Mouse (Mus musculus): Measurements from ENCODE around the gene Cfap43. TPM values are rescaled to one million over a fixed set of nuclear protein-coding genes. Genes with fewer than 3 reads are reported as not detected.

Gene Cfap43
- total RNA-seq, 2 experiments from 2014 or later, result 0.34 to 1.2 TPM

DNA sequence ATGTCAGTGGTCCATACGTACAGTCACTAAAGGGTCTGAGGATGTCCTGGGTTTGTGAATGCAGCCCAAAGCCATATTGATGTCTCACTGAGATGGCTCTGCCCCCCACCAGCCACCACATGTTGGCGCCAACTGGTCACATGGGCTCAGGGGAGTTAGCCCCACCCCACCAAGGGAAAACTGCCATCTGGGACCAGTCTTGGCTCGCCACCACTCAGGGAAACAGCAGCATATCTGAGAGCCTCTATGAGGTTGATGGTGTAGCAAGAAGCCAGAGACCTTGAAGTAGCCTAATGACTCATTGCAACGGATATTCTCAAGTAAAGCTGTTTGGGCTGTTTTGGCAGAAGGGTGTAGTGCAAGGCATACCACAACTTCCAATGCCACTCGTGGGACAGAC lies 95.1 kb downstream of the Cfap43 start:
- intact Hi-C loops (cut with DNase I), result loop anchor here (10.0 kb wide), 1 partner anchor 469 kb away; no protein-coding TSS in a partner anchor

DNA sequence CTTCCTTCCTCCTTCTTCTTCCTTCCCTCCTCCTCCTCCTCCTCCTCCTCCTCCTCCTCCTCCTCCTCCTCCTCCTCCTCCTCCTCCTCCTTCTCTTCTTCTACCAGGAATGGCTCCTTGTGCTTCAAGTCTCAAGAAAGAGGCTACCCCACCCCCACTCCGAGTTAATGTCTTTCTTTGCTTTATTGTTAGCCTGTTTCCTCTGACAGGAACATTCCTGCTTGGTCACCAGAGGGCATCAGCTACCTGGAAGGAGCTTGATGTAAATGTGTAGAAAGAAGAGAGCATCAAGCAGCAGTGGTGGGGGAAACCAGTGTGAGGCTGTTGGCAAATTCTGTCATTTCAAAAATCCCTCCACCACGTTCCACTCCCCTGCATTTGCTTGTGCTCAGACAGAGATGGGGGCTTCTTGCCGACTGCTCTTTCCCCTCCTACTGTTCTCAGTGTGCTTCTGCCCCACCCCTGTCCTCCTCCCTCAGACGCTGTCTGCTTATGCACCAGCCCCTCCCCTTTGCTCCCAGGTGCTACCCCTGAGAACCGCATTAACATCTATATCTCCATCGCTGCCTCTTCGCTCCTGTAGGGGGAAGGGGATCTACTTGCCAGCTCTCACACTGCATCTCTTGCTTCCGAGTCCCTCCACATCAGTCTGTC lies 96.8 kb downstream of the Cfap43 start:
- intact Hi-C loops (cut with DNase I), result loop anchor here (10.0 kb wide), 1 partner anchor 467 kb away; no protein-coding TSS in a partner anchor

More for the DNA sequence above, 95.1 kb downstream of the Cfap43 start:
- DNase-seq (ENCODE audit: low spot score in 2 of 2), result no peak

DNA sequence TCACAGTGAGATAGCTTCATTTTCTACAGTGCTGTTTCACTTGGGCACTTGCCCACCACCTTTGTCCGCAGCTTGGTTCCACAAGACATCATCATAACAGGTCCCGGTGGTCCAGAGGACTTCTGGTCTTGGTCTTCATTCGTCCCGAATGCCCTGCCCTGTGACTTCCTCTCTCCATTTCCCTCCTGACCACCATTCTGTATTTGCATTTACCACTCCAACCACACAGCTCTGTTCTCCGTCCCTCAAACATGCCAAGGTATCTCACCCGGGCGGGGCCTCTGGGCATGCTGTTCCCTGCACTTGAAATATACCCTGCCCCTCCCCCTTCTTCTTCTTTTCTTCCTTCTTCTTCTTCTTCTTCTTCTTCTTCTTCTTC lies 97.6 kb downstream of the Cfap43 start:
- intact Hi-C loops (cut with DNase I), result loop anchor here (1.0 to 10.0 kb wide), 3 partner anchors 162 to 467 kb away; no protein-coding TSS in a partner anchor
- DNase-seq (ENCODE audit: low spot score in 2 of 2), result no peak

More for the DNA sequence above, 96.8 kb downstream of the Cfap43 start:
- no peak for DNase-seq (ENCODE audit: low spot score in 2 of 2)

DNA sequence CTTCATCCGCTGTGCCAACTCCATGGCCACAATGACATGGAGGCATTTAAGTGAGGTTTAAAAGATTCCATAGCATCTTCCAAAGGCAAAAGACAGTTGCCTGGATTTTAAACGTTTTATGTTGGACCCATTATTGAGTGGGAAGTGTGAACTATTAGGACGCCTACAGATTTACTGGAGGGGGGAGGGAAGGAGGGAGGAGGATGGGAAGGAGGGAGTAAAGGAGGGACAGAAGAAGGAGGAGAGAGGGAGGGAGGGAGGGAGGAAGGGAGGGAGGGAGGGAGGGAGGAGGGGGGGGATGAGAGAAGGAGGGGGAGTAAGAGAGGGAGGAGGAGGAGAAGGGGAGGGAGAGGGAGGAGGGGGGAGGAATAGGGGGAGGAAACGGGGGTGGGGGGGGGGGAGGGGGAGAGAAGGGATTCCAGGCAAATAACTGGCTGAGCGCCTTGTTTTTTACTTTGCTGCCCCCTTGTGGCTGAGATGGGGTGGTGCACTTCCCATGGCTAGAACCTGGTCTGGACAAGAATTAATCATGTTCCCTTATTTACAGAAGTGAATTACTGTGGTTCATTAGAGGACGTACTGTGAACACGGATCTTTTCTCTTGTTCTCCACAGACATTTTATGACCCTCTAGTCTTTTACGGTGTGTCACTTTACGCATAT lies 98.1 kb downstream of the Cfap43 start:
- intact Hi-C loops (cut with DNase I), result loop anchor here (1.0 to 10.0 kb wide), 3 partner anchors 162 to 466 kb away; no protein-coding TSS in a partner anchor
- DNase-seq (ENCODE audit: low spot score in 2 of 2), result peak; percentile 80 to 82

DNA sequence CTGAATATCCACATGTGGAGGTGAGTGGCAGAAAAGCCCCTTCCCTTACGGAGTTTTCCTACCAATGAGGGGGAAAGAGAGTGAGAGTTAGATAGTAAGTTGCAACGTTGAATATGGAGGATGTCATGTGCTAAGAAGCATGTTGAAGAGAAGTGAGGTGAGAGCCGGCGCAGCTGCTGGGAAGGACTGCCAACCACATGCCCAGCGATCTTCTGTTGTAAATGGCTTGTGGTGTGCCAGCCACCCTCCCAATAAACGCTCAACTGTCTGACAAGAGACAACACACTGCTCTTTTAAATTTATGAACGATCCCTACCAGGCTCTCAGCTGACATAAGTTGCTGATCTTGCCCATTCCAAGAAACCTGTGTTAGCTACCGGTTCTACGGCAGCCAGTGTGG lies 101.4 kb downstream of the Cfap43 start:
- intact Hi-C loops (cut with DNase I), result no loop called here
- DNase-seq (ENCODE audit: low spot score in 2 of 2), result peak in 1 of 2 experiments; percentile 25

DNA sequence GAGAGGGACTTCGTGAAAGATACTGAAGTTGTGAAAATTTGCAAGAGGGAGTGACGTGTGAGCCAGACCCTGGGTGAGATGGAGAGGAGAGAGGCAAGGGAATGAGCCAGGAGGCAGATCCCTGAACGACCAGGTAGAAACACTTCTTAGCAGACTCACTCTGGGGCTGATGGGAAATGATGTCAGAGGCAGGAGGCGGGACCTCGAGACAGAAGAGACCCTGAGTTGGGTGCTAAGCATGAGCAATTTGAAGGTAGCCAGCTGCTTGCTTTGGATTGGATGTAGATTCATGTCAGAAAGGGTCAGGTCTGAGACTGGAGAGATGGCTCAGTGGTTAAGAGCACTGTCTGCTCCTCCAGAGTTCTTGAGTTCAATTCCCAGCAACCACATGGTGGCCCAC lies 104.4 kb downstream of the Cfap43 start:
- intact Hi-C loops (cut with DNase I), result no loop called here
- no peak for DNase-seq (ENCODE audit: low spot score in 2 of 2)

DNA sequence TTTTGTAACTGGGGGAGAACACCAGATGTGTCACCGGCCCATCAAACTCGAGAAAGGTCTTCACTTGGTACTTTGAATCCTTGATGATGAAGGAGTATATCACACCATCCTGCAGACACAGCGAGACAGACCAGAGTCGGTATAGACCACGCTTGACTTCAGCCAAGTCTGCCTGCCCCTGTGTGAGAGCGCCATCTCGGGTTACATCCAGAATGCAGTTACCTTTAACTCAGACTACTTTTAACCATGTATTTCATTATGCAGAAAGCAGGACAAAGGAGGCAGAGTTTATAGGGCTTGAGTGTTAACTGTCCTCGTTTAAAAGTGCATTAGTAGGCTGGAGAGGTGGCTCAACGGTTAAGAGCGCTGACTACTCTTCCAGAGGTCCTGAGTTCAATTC lies 107.0 kb downstream of the Cfap43 start:
- intact Hi-C loops (cut with DNase I), result no loop called here
- DNase-seq (ENCODE audit: low spot score in 2 of 2), result no peak

DNA sequence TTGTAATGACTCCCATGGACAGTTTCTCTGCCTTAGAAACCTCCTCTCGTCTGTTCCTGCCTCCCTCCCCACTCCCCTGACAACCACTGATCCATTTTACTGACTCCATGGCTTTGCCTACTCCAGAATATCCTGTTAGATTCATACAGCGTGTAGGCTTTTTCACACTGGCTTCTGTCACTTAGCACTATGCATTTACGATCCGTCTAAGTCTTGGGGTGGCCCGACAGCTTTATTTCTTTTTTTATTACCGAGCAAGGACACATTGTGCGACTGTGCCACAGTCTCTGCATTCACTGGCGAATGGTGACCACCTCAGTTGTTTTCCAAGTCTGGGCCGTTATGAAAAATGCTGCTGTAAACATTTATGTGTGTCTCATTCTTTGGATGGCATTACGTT lies 120.5 kb downstream of the Cfap43 start:
- intact Hi-C loops (cut with DNase I), result no loop called here
- DNase-seq (ENCODE audit: low spot score in 2 of 2), result no peak

DNA sequence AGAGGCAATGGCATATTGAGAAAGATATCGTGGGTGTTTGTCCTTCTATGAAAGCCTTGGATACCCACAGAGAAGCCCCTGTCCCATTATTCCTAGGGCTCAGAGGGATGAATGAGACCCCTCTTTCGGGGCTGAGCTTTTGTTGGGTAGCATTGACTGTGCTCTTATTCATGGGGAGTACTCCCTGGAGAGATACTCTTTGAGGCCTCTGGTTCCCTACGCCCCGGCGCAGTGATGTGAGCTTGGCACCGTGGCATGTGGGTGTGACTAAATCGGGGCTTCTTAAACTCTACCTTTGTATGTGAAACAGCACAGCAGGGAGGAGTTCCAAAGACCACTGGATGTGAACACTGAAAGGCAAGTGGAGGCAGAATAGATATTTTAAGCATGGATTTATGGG lies 122.4 kb downstream of the Cfap43 start:
- intact Hi-C loops (cut with DNase I), result no loop called here
- no peak for DNase-seq (ENCODE audit: low spot score in 2 of 2)

DNA sequence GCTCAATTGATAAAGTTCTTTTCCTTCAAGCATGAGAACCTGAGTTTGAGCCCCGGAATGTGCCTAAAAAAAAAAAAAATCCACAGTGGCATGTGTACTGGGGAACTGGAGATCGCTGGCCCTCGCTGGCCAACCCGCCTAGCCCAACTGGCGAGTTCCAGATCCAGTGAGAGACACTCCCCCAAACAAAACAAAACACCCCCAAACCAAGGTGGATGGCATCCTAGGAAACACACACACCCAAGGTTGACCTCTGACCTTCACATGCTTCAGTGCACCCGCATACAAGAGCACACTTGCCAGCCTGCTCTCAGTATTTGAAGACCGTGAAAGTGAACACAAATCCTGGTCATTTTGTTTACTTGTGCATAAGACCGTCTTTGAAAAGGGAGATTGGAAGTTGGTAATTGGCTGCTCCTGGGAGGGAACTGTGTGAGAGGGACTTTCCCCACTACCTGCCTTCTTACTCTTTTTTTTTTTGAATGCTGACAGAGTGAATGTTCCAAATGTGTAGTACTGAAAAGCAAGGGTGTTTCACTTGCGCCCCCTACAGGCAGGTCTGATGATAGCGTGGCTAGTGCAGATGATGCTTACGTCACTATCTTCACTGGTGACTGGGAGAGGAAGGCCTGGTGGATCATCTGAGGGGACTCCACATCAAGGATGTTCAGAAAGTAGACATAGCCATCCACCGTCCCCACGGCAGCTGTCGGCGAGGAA lies 123.9 kb downstream of the Cfap43 start:
- intact Hi-C loops (cut with DNase I), result no loop called here
- peak; percentile 79 to 90 for DNase-seq (ENCODE audit: low spot score in 2 of 2)

DNA sequence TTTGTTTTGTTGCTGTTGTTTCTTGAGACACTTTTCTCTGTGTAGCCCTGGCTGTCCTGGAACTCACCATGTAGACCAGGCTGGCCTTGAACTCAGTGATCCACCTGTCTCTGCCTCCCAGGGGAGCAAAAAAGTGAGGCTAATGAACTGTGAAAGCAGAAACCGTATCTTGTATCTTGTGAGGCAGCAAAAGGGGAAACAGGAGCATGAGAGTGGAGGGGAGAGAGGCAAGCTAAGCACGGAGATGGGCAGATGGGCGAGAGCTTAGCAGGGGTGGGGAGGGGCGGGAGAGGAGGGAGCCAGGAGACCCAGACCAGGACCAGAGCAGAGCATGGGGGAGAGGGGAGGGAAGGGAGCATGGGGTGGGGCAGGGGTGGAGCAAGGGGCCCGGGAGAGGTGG lies 124.8 kb downstream of the Cfap43 start:
- intact Hi-C loops (cut with DNase I), result no loop called here

DNA sequence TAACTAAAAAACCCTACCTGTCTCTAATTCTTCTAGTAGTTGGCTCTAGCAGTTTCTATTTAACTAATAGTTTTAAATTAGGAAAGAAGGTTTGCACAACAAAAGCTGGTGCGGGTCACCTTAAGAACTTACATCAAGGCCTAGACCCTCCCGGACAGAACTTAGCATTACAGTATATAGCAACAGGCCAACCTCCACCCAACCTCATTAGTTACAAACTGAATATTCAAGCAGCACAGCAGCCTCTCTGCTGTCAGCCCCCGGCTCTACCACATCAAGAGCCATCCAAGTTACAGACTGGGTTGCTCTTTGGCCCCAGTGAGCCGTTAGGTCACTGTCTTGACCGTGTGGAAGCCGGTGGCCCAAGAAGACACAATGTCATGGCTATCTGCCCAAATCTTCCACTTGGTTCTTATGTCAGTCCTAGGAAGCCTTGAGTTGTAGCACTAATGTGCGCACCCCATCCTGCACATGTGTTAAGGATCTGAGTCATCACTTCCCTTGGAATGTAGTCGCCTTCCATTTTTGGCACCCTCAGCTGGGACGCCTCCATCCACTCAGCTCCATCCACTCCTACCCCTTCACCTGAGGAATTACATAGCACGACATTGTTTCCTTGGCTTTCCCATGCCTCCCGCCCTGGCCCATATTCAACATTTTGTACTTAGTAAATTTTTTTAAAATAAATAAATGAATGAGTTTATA lies 128.6 kb downstream of the Cfap43 start:
- intact Hi-C loops (cut with DNase I), result no loop called here
- DNase-seq (ENCODE audit: low spot score in 2 of 2), result no peak

More for the DNA sequence above, 124.8 kb downstream of the Cfap43 start:
- DNase-seq (ENCODE audit: low spot score in 2 of 2), result no peak

DNA sequence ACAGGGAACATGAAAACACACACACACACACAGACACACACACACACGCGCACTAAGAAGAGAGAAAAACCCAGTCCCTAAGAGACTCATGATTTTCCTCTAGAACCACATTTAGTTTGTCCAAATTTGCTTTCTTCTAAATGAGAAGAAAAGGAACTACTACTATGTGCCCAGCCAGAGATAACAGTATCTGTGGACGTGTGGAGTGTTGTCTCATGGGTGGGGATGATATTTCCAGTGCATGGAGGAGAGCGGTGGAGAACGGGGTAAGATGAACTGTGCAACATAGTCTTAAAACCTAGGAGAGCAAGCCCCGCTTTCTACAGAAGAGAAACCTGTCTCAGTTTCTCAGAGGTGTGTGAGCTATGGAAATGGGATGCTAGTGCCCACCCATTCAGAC lies 135.2 kb downstream of the Cfap43 start:
- DNase-seq (ENCODE audit: low spot score in 2 of 2), result no peak
- intact Hi-C loops (cut with DNase I), result no loop called here

DNA sequence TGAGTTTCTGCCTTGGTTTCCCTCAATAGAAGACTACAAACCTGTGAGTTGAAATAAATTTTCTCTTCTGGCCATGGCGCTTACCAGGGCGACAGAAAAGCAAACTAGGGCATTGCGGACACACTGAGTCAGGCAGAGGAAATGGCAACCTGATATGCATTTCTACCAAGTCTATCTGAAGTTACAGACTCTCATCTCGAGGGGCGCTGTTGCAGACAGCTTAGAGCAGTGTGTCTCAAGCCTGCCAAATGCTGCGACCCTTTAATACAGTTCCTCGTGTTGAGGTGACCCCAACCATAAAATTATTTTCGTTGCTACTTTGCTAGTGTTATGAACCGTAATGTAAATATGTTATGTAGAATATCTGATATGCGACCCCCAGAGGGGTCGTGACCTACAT lies 138.1 kb downstream of the Cfap43 start:
- no peak for DNase-seq (ENCODE audit: low spot score in 2 of 2)
- intact Hi-C loops (cut with DNase I), result no loop called here

DNA sequence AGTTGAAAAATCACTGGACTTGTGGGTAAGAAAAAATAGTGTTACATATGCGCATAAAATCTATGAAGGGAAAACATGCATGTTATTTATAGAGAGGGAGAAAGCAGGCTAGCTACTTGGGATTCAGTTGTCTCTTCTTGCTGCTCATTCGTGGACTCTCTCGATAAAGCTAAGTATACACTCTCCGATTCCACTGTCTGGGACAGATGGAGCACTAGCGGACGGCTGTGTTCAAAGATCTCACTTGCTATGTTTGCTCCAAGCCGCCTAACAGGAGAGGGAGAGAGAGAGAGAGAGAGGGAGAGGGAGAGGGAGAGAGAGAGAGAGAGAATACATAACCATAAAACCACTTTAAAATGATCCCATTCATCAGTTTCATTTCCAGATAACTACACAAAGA lies 138.9 kb downstream of the Cfap43 start:
- peak; percentile 28 to 54 for DNase-seq (ENCODE audit: low spot score in 2 of 2)
- intact Hi-C loops (cut with DNase I), result no loop called here

DNA sequence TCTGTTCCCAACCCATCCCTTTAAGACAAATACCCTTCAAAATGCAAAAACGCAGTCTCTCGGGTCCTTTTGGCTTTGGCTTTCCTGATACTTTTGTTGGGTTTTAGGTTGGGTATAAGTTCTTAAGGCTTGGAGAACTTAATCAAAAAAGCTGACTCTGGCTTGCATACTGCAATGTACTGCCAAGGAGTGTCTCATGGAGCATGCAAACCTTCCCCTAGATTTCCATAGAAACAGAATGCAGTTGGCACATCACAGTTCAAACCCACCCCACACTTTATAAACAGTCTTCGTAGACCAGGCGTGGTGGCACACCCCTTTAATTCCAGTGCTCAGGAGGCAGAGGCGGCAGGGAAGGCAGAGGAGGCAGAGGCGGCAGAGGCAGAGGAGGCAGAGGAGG lies 141.2 kb downstream of the Cfap43 start:
- intact Hi-C loops (cut with DNase I), result no loop called here
- no peak for DNase-seq (ENCODE audit: low spot score in 2 of 2)

DNA sequence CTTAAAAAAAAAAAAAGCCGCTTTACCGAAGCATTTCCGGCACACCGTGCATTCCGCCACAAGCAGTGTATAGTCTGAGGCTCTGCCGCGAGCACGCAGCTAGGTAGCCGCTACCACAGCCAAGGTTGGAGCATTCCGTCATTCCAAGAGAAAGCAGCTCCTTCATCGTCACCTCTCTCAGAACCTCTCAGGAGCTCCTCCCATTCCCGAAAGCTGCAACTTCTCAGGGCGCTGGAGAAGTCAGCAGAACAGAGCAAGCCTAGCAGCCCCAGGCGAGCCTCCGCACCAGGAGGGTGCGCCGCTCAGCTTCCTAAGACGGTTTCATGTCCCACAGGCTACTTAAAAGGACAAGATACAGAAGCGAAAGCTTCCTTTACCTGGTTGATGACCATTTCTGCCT lies 163.5 kb downstream of the Cfap43 start:
- intact Hi-C loops (cut with DNase I), result no loop called here
- no peak for DNase-seq (ENCODE audit: low spot score in 2 of 2)

DNA sequence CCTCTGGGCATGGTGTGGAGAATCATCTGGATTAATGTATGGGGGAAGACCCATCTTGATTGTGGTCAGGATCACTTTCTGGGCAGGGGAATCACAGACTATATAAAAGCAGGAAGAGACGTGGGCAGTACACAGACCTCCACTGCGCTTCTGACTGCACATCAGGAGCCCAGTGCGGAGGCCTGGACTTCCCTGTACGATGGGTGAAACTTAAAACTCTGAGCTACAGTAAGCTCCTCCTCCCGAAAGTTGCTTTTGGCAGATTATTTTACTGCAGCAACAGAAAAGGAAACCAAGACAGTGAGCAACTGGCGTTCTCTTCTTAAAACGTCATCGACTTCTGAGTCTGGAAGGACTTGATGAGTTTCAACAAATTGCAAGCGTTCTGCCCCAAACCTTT lies 164.2 kb downstream of the Cfap43 start:
- no peak for DNase-seq (ENCODE audit: low spot score in 2 of 2)

DNA sequence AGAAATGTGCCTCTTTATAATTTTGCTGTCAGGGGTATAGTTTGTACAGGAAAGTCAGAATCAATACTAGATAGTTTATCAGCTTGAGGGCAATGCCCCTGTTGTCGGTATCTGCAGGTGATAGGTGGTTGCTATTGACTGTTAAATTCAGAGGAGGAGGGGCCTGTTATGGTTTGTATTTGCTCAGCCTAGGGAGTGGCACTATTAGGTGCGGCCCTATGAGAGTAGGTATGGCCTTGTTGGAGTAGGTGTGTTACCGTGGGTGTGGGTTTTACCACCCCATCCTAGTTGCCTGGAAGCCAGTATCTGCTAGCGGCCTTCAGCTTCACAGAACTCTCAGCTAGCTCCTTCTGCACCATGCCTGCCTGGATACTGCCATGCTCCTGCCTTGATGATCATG lies 165.2 kb downstream of the Cfap43 start:
- intact Hi-C loops (cut with DNase I), result no loop called here
- no peak for DNase-seq (ENCODE audit: low spot score in 2 of 2)

More for the DNA sequence above, 164.2 kb downstream of the Cfap43 start:
- intact Hi-C loops (cut with DNase I), result no loop called here

DNA sequence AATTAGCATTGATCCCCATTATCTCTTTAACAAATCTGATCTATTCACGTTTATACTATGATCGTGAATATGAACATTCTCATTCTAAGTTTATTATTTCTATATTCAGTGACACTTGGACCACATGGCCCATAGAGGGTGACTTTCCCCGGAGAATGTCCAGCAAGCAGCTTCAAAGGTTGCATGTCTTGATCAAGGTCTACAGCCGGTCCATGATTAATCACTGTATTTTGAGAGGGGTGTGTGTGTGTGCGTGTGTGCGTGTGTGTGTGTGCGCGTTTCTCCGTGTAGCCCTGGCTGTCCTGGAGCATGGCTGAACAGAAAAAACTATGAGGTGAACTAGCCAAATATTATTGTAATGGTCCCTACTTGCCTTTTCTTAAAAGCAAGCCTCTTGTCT lies 166.6 kb downstream of the Cfap43 start:
- no peak for DNase-seq (ENCODE audit: low spot score in 2 of 2)
- intact Hi-C loops (cut with DNase I), result no loop called here

All from left cerebral cortex, postnatal 14 days (tissue).